Mouse (Mus musculus) bone marrow macrophage, adult 2 months (primary cell): ENCODE measurements around the gene Myl12a. TPM values are rescaled to one million over a fixed set of nuclear protein-coding genes. Genes with fewer than 3 reads are reported as not detected.

Source experiments
- H3K27ac ChIP-seq: 2 replicates; pipeline ENCODE4 v1.5.1; 2012; ENCODE audit warnings: low read depth, low read length; ENCODE audit not compliant: insufficient read depth
- H3K4me1 ChIP-seq: 2 replicates; pipeline ENCODE4 v1.6.1; 2012; ENCODE audit warnings: low read length; ENCODE audit not compliant: control insufficient read depth, insufficient read depth
- H3K4me3 ChIP-seq: 2 replicates; pipeline ENCODE4 v1.5.1; 2012; ENCODE audit warnings: mild to moderate bottlenecking, low read length, moderate library complexity; ENCODE audit not compliant: insufficient read depth
- CTCF ChIP-seq: IDR thresholded peaks from 2 replicates; pipeline ENCODE4 v1.5.1; 2012; ENCODE audit warnings: low read depth, mild to moderate bottlenecking, low read length, moderate library complexity
- POLR2A ChIP-seq: IDR thresholded peaks from 2 replicates; pipeline ENCODE4 v1.6.1; 2012; ENCODE audit warnings: mild to moderate bottlenecking, low read depth, low read length, borderline replicate concordance
- polyA plus RNA-seq: library from polyadenylated mRNA; stranded (reverse); fragments of >200 nt; gene quantifications from 2 replicates; pipeline ENCODE4 v1.2.4, GENCODE M21; 2012; ENCODE audit not compliant: missing spikeins, insufficient read depth, insufficient read length

Myl12a gene
- polyA plus RNA-seq, 1 experiment: 277 TPM

DNA sequence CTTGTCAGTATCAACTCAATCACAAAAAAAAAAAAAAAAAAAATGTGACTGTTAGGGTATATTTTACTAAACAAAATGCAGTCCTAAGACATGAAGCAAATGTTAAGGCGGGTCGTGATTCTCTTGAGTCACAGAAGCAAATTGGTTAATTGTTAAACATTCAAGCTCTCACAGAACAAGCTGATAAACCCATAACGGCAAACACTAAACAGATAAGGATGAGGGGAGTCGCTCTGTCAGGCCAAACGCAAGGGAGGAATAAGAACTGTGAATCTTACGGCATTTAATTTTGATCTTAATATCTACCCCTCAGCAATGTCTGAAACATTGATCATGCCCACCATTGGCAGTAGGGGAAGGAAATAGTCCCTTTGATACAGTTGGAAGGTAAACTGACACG, 53.5 kb downstream of the Myl12a start:
- Histone ChIP-seq H3K4me1 (no peaks in the 10 kb centered on the region), H3K4me3 (no peak overlapping the region), H3K27ac (no peak overlapping the region)
- TF ChIP-seq CTCF (no peak), POLR2A (no peak)

- Histone ChIP-seq H3K4me3 (no peak overlapping the region), H3K4me1 (no peaks in the 10 kb centered on the region), H3K27ac (no peak overlapping the region)
- TF ChIP-seq CTCF: no peak
- TF ChIP-seq POLR2A: no peak
These were observed 54.0 kb downstream of the Myl12a start for GRCm38 (mm10) chr17:70948721-70949120.

DNA sequence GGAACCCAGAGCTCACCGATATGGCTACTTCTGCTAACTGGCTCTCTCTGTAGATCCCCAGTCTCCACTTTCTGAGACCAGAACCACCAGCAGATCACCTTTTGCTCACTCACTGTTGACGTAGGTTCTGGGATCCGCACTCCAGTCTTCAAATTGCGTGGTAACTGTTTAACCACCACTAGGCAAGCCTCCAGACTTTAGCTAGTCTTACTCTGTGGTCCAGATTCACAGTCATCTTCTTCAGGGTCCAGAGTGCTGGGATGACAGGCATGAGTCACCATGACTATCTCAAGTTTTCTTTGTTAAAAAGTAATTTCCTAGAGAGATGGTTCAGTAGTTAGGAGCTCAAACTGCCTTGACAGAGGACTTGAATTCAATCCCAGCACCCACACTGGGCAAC, 58.9 kb downstream of the Myl12a start:
- no peaks in the 10 kb centered on the region for H3K4me1 ChIP-seq
- no peak overlapping the region for H3K4me3 ChIP-seq
- H3K27ac ChIP-seq: no peak overlapping the region
- TF ChIP-seq POLR2A: no peak
- TF ChIP-seq CTCF: no peak

Other genes starting within 250 kb of the Myl12a start
- gene Tgif1, start 149.3 kb downstream of the Myl12a start, polyA plus RNA-seq: 86.0 and 97.0 TPM in 2 replicates
- gene Myom1, start 245 bp downstream of the Myl12a start, polyA plus RNA-seq: 1.8 and 4.0 TPM in 2 replicates
- 122 and 133 TPM in 2 replicates for gene Lpin2, start 179.7 kb upstream of the Myl12a start, polyA plus RNA-seq